Mouse (Mus musculus) MEL (cell line): ENCODE results near the gene Ccdc17. TPM values are rescaled to one million over a fixed set of nuclear protein-coding genes. Genes with fewer than 3 reads are reported as not detected.
A peak's percentile ranks its signal among the peaks of the same experiment; 100 is the strongest.

Experiments
- DNase-seq: peaks from one replicate; pipeline ENCODE4 v3.0.0; 2011; ENCODE audit warnings: low read depth, low spot score
- H3K27ac ChIP-seq: 2 replicates; pipeline ENCODE4 v1.5.1; 2012; ENCODE audit warnings: low read depth, mild to moderate bottlenecking, control low read depth, low read length, moderate library complexity; ENCODE audit not compliant: control insufficient read depth
- H3K27me3 ChIP-seq, 2 experiments: fragments of 150-350 bp in 1 of 2; sonication (generic) in 1 of 2; 2 replicates each; pipeline ENCODE4 v1.6.1; 2012; ENCODE audit warnings: low read length in 2 of 2, mild to moderate bottlenecking in 2 of 2, improper control_type of control experiment in 1 of 2, moderate library complexity in 1 of 2; ENCODE audit not compliant: insufficient read depth in 2 of 2, control insufficient read depth in 1 of 2
- H3K36me3 ChIP-seq, 2 experiments: 2 replicates each; pipeline ENCODE4 v1.6.1; 2012 to 2014; ENCODE audit warnings: low read length in 2 of 2, improper control_type of control experiment in 1 of 2, inconsistent platforms in 1 of 2, mild to moderate bottlenecking in 1 of 2; ENCODE audit not compliant: insufficient read depth in 2 of 2, control insufficient read depth in 1 of 2
- H3K4me1 ChIP-seq, 2 experiments: fragments of 150-350 bp in 1 of 2; sonication (generic) in 1 of 2; 2 replicates each; pipeline ENCODE4 v1.6.1; 2012; ENCODE audit warnings: low read length in 2 of 2, improper control_type of control experiment in 1 of 2, mild to moderate bottlenecking in 1 of 2; ENCODE audit not compliant: insufficient read depth in 2 of 2, control insufficient read depth in 1 of 2
- H3K4me3 ChIP-seq, 2 experiments: fragments of 150-350 bp in 1 of 2; sonication (generic) in 1 of 2; 2 replicates each; pipeline ENCODE4 v1.5.1; 2012; ENCODE audit warnings: low read depth in 2 of 2, low read length in 2 of 2, mild to moderate bottlenecking in 2 of 2, moderate library complexity in 2 of 2, control low read depth in 1 of 2, improper control_type of control experiment in 1 of 2; ENCODE audit not compliant: control insufficient read depth in 1 of 2, insufficient read depth in 1 of 2
- H3K79me2 ChIP-seq: 2 replicates; pipeline ENCODE4 v1.6.1; 2012; ENCODE audit warnings: mild to moderate bottlenecking, low read length, moderate library complexity; ENCODE audit not compliant: control insufficient read depth, poor library complexity, insufficient read depth
- H3K9ac ChIP-seq: 2 replicates; pipeline ENCODE4 v1.6.1; 2012; ENCODE audit warnings: low read depth, mild to moderate bottlenecking, control low read depth, low read length, moderate library complexity; ENCODE audit not compliant: control insufficient read depth, poor library complexity, severe bottlenecking
- H3K9me3 ChIP-seq: fragments of 150-350 bp; sonication (generic); replicated peaks from 2 replicates; pipeline ENCODE4 v1.6.1; 2012; ENCODE audit warnings: mild to moderate bottlenecking, low read length, improper control_type of control experiment, moderate library complexity; ENCODE audit not compliant: insufficient read depth
- BHLHE40 ChIP-seq: IDR thresholded peaks from 2 replicates; pipeline ENCODE4 v1.6.1; 2012; ENCODE audit warnings: low read depth, mild to moderate bottlenecking, inconsistent platforms, low read length, improper control_type of control experiment, borderline replicate concordance
- CHD2 ChIP-seq: IDR thresholded peaks from 2 replicates; pipeline ENCODE4 v1.6.1; 2011; ENCODE audit warnings: low read length, improper control_type of control experiment
- CTCF ChIP-seq, 3 experiments: IDR thresholded peaks in 2 of 3; conservative IDR thresholded peaks in 1 of 3; 2 replicates each; pipeline ENCODE4 v1.5.1; 2011 to 2012; ENCODE audit warnings: low read length in 3 of 3, low read depth in 2 of 3, mild to moderate bottlenecking in 2 of 3, improper control_type of control experiment in 1 of 3, inconsistent platforms in 1 of 3, mixed read lengths in 1 of 3, moderate library complexity in 1 of 3; ENCODE audit not compliant: control insufficient read depth in 1 of 3, insufficient read depth in 1 of 3, poor library complexity in 1 of 3, severe bottlenecking in 1 of 3
- E2F4 ChIP-seq: IDR thresholded peaks from 2 replicates; pipeline ENCODE4 v1.6.1; 2011; ENCODE audit warnings: low read depth, low read length, improper control_type of control experiment, borderline replicate concordance
- ELF1 ChIP-seq: IDR thresholded peaks from 2 replicates; pipeline ENCODE4 v1.6.1; 2014; ENCODE audit warnings: low read depth, mild to moderate bottlenecking, inconsistent platforms, low read length, improper control_type of control experiment, moderate library complexity
- ETS1 ChIP-seq: IDR thresholded peaks from 2 replicates; pipeline ENCODE4 v1.6.1; 2012; ENCODE audit warnings: low read depth, mild to moderate bottlenecking, inconsistent platforms, low read length, improper control_type of control experiment, moderate library complexity
- GABPA ChIP-seq: IDR thresholded peaks from 2 replicates; pipeline ENCODE4 v1.6.1; 2012; ENCODE audit warnings: low read depth, mild to moderate bottlenecking, inconsistent platforms, low read length, improper control_type of control experiment, moderate library complexity
- GATA1 ChIP-seq: IDR thresholded peaks from 2 replicates; pipeline ENCODE4 v1.6.1; 2011; ENCODE audit warnings: low read depth, low read length, improper control_type of control experiment
- HCFC1 ChIP-seq: IDR thresholded peaks from 2 replicates; pipeline ENCODE4 v1.6.1; 2012; ENCODE audit warnings: low read depth, mild to moderate bottlenecking, inconsistent platforms, low read length, improper control_type of control experiment, moderate library complexity
- JUND ChIP-seq: IDR thresholded peaks from 2 replicates; pipeline ENCODE4 v1.6.1; 2011; ENCODE audit warnings: low read depth, mild to moderate bottlenecking, improper control_type of control experiment, low read length
- KAT2A ChIP-seq: conservative IDR thresholded peaks from 2 replicates; pipeline ENCODE4 v1.6.1; 2012; ENCODE audit warnings: low read depth, low read length, improper control_type of control experiment, inconsistent platforms
- MAFK ChIP-seq: IDR thresholded peaks from 2 replicates; pipeline ENCODE4 v1.6.1; 2011; ENCODE audit warnings: low read depth, mild to moderate bottlenecking, low read length, improper control_type of control experiment, borderline replicate concordance
- MEF2A ChIP-seq: IDR thresholded peaks from 2 replicates; pipeline ENCODE4 v1.6.1; 2014; ENCODE audit warnings: low read depth, mild to moderate bottlenecking, inconsistent platforms, low read length, improper control_type of control experiment; ENCODE audit not compliant: poor library complexity, insufficient replicate concordance, severe bottlenecking; ENCODE audit errors: extremely low read depth
- MYB ChIP-seq: IDR thresholded peaks from 2 replicates; pipeline ENCODE4 v1.6.1; 2011; ENCODE audit warnings: mild to moderate bottlenecking, low read depth, low read length, improper control_type of control experiment
- MYC ChIP-seq: IDR thresholded peaks from 2 replicates; pipeline ENCODE4 v1.6.1; 2011; ENCODE audit warnings: low read depth, mild to moderate bottlenecking, low read length, improper control_type of control experiment, moderate library complexity
- NRF1 ChIP-seq: IDR thresholded peaks from 2 replicates; pipeline ENCODE4 v1.6.1; 2014; ENCODE audit warnings: low read depth, mild to moderate bottlenecking, inconsistent platforms, low read length, improper control_type of control experiment, moderate library complexity; ENCODE audit not compliant: poor library complexity, insufficient read depth, severe bottlenecking
- POLR2AphosphoS2 ChIP-seq: IDR thresholded peaks from 2 replicates; pipeline ENCODE4 v1.6.1; 2011; ENCODE audit warnings: low read length, improper control_type of control experiment
- RCOR1 ChIP-seq: IDR thresholded peaks from 2 replicates; pipeline ENCODE4 v1.6.1; 2012; ENCODE audit warnings: low read depth, mild to moderate bottlenecking, inconsistent platforms, low read length, improper control_type of control experiment
- SMC3 ChIP-seq: IDR thresholded peaks from 2 replicates; pipeline ENCODE4 v1.6.1; 2011; ENCODE audit warnings: low read depth, low read length, improper control_type of control experiment
- UBTF ChIP-seq: IDR thresholded peaks from 2 replicates; pipeline ENCODE4 v1.6.1; 2012; ENCODE audit warnings: low read depth, mild to moderate bottlenecking, inconsistent platforms, low read length, improper control_type of control experiment, moderate library complexity, borderline replicate concordance; ENCODE audit not compliant: insufficient read depth
- ZMIZ1 ChIP-seq: IDR thresholded peaks from 2 replicates; pipeline ENCODE4 v1.6.1; 2012; ENCODE audit warnings: low read depth, mild to moderate bottlenecking, inconsistent platforms, low read length, improper control_type of control experiment, moderate library complexity
- ZNF384 ChIP-seq: IDR thresholded peaks from 2 replicates; pipeline ENCODE4 v1.6.1; 2012; ENCODE audit warnings: low read depth, mild to moderate bottlenecking, inconsistent platforms, low read length, improper control_type of control experiment
- polyA plus RNA-seq, 2 experiments: library from polyadenylated mRNA; stranded (reverse) in 1 of 2; unstranded in 1 of 2; fragments of >175 nt in 1 of 2; fragments of >200 nt in 1 of 2; gene quantifications; 2 replicates each; pipeline versions ENCODE4 v1.2.1 to v1.2.4; 2012; ENCODE audit warnings: low replicate concordance in 2 of 2, low read depth in 1 of 2; ENCODE audit not compliant: insufficient read length in 2 of 2, insufficient read depth in 1 of 2, missing spikeins in 1 of 2
- total RNA-seq: library from RNA; depleted of rRNA; stranded (reverse); fragments of 300-350 nt; gene quantifications from 2 replicates; pipeline ENCODE4 v1.2.3, GENCODE M21; 2012

Gene Ccdc17
- total and polyA plus RNA-seq, 3 experiments: 1.2 to 1.5 TPM; not detected in 1

GRCm38 (mm10) chr4:116558151-116558882, 38.1 kb upstream of the Ccdc17 start:
- peak overlapping the region; percentile 66 for H3K27ac ChIP-seq
- peak overlapping the region; percentile 81 for H3K9ac ChIP-seq
- H3K4me3 ChIP-seq: peak overlapping the region; percentile 82 to 97
- TF ChIP-seq ZNF384: no peak
- TF ChIP-seq E2F4: no peak
- TF ChIP-seq GATA1: 0 out of 2 replicates have a peak, but pooled peaks have one; percentile 24
- no peak for TF ChIP-seq CTCF (IDR thresholded peaks at IDR 0.05 in 2 of 3, conservative IDR thresholded peaks at IDR 0.05 in 1 of 3; ENCODE audit: control insufficient read depth in 1 of 3, insufficient read depth in 1 of 3, low read depth in 2 of 3, low read length in 3 of 3, poor library complexity in 1 of 3, severe bottlenecking in 1 of 3)
- no peak for TF ChIP-seq RCOR1
- no peak for TF ChIP-seq ZMIZ1
- TF ChIP-seq MAFK: no peak
- no peaks in the 10 kb centered on the region for H3K9me3 ChIP-seq
- no peaks in the 10 kb centered on the region for H3K27me3 ChIP-seq
- H3K79me2 ChIP-seq: peaks cover 56% of the 10 kb centered on the region
- peaks cover 0 to 27% of the 10 kb centered on the region in 2 experiments; a peak in 2 of 4 replicates for H3K36me3 ChIP-seq
- H3K4me1 ChIP-seq: 0 out of 4 replicates have a peak, but pooled peaks cover 0 to 2% of the 10 kb centered on the region in 2 experiments
- DNase-seq: peak; percentile 57

DNA sequence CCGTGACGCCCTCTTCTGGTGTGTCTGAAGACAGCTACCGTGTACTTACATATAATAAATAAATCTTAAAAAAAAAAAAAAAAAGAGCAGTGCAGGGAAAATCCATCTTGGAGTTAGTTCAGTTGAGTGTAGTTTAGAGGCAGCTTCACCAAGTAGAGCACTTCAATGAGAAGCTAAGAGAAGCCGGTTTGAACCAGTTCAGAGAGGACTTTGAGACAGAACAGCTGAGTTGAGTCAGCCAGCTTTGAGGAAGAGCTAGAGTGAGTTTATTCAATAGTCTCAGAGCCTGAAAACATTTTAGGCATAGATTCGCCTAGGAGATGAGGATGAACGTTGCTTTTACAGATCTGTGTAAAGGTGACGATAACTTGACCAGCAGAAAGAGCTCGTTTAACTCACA, 661 bp upstream of the Ccdc17 start:
- DNase-seq: no peak
- peaks cover 5 to 9% of the 10 kb centered on the region in 2 experiments; a peak in 2 of 4 replicates for H3K4me1 ChIP-seq
- no peak overlapping the region for H3K9ac ChIP-seq
- H3K79me2 ChIP-seq: peaks cover 6% of the 10 kb centered on the region; the same call in 1 of the 2 replicates
- no peak overlapping the region for H3K4me3 ChIP-seq
- H3K27ac ChIP-seq: no peak overlapping the region
- H3K9me3 ChIP-seq: no peaks in the 10 kb centered on the region
- H3K36me3 ChIP-seq: peaks cover 5 to 6% of the 10 kb centered on the region in 2 experiments
- TF ChIP-seq JUND: no peak
- TF ChIP-seq MYB: no peak
- no peak for TF ChIP-seq POLR2AphosphoS2
- TF ChIP-seq BHLHE40: no peak
- no peak for TF ChIP-seq MEF2A
- no peak for TF ChIP-seq UBTF
- no peak for TF ChIP-seq ETS1
- TF ChIP-seq GABPA: no peak
- TF ChIP-seq NRF1: no peak
- TF ChIP-seq SMC3: no peak
- TF ChIP-seq ELF1: no peak
- no peak for TF ChIP-seq CHD2
- TF ChIP-seq KAT2A: no peak
- TF ChIP-seq HCFC1: no peak
- TF ChIP-seq MYC: no peak
- TF ChIP-seq, all 39 proteins: peak for 0
- H3K27me3 ChIP-seq: no peaks in the 10 kb centered on the region
